Mouse (Mus musculus) neural tube, embryonic 12.5 days (tissue): Measurements from ENCODE around the gene Olfr1305. TPM values are rescaled to one million over a fixed set of nuclear protein-coding genes. Genes with fewer than 3 reads are reported as not detected.

Experiments used
- ATAC-seq: fragments of 200-750 bp; cut with Nextera tagmentation; 2 replicates; pipeline ENCODE4 v1.8.0; 2017; ENCODE audit warnings: low read depth, mild to moderate bottlenecking, moderate TSS enrichment, moderate library complexity; ENCODE audit not compliant: low FRiP score
- H3K27ac ChIP-seq: fragments of 300-500 bp; sonication (generic); 2 replicates; pipeline ENCODE4 v1.5.1; 2016
- H3K27me3 ChIP-seq: fragments of 300-500 bp; sonication (generic); replicated peaks from 2 replicates; pipeline ENCODE4 v1.6.1; 2016; ENCODE audit warnings: mild to moderate bottlenecking
- H3K36me3 ChIP-seq: fragments of 300-500 bp; sonication (generic); 2 replicates; pipeline ENCODE4 v1.6.1; 2016; ENCODE audit warnings: mild to moderate bottlenecking
- H3K4me1 ChIP-seq: fragments of 300-500 bp; sonication (generic); 2 replicates; pipeline ENCODE4 v1.6.1; 2016
- H3K4me2 ChIP-seq: fragments of 300-500 bp; sonication (generic); replicated peaks from 2 replicates; pipeline ENCODE4 v1.6.1; 2016; ENCODE audit warnings: mild to moderate bottlenecking
- H3K4me3 ChIP-seq: fragments of 300-500 bp; sonication (generic); 2 replicates; pipeline ENCODE4 v1.5.1; 2016
- H3K9ac ChIP-seq: fragments of 300-500 bp; sonication (generic); 2 replicates; pipeline ENCODE4 v1.6.1; 2016; ENCODE audit warnings: mild to moderate bottlenecking
- H3K9me3 ChIP-seq: fragments of 300-500 bp; sonication (generic); 2 replicates; pipeline ENCODE4 v1.6.1; 2016; ENCODE audit warnings: mild to moderate bottlenecking
- WGBS: fragments of 180-500 bp; shearing (Covaris S2); methylation state at CpG from one replicate; pipeline ENCODE4 v1.1.7; 2016; 5-methylcytosine and 5-hydroxymethylcytosine counted together
- polyA plus RNA-seq: library from polyadenylated mRNA; unstranded; fragments of >200 nt; fragmentation: Nextera tagmentation; extraction: Ambion mirVana; gene quantifications from 2 replicates; pipeline ENCODE4 v1.2.1, GENCODE M21; 2016

The Olfr1305 gene
- polyA plus RNA-seq = not detected in 2 replicates

- H3K4me1 ChIP-seq = no peaks in the 10 kb centered on the region
- no peak within 1 kb of the TSS for H3K27ac ChIP-seq
- H3K27me3 ChIP-seq = no peaks in the 10 kb centered on the region
- no peaks in the 10 kb centered on the region for H3K9me3 ChIP-seq
- 97% methylated on average over 2 of the region's 2 CpGs for WGBS
- H3K36me3 ChIP-seq = no peaks in the 10 kb centered on the region
- no peak within 1 kb of the TSS for H3K9ac ChIP-seq
- no peak for ATAC-seq
- H3K4me3 ChIP-seq = no peak within 1 kb of the TSS
- no peak within 1 kb of the TSS for H3K4me2 ChIP-seq
These were observed at the start of gene Olfr1305 for GRCm38 (mm10) chr2:111877049-111877448. Gene Olfr1305 (minus strand): TSS chr2:111877149.

- Histone ChIP-seq H3K4me3 (no peak within 1 kb of the TSS), H3K27ac (no peak within 1 kb of the TSS), H3K4me1 (no peaks in the 10 kb centered on the region), H3K9ac (no peak within 1 kb of the TSS), H3K27me3 (no peaks in the 10 kb centered on the region), H3K4me2 (no peak within 1 kb of the TSS), H3K36me3 (no peaks in the 10 kb centered on the region), H3K9me3 (0 out of 2 replicates have a peak, but pooled peaks cover 4% of the 10 kb centered on the region)
- WGBS = 82% methylated on average over 1 of the region's 1 CpGs
- ATAC-seq = no peak
These were observed 39.2 kb upstream of the Olfr1305 start, which contains the start of gene Olfr1306 for GRCm38 (mm10) chr2:111916171-111916570. Gene Olfr1306 (minus strand): TSS chr2:111916271.

- no peaks in the 10 kb centered on the region for H3K4me1 ChIP-seq
- H3K9ac ChIP-seq = no peak within 1 kb of the TSS
- no peaks in the 10 kb centered on the region for H3K9me3 ChIP-seq
- ATAC-seq = no peak
- no peaks in the 10 kb centered on the region for H3K36me3 ChIP-seq
- no peak within 1 kb of the TSS for H3K4me2 ChIP-seq
- H3K4me3 ChIP-seq = no peak within 1 kb of the TSS
- H3K27me3 ChIP-seq = no peaks in the 10 kb centered on the region
- WGBS = 85% methylated on average over 2 of the region's 2 CpGs
- H3K27ac ChIP-seq = no peak within 1 kb of the TSS
These were observed 56.7 kb downstream of the Olfr1305 start, which contains the start of gene Olfr1303 for GRCm38 (mm10) chr2:111820240-111820639. Gene Olfr1303 (minus strand): TSS chr2:111820340.

Other genes starting within 250 kb of the Olfr1305 start
- gene Olfr1298, start 227.9 kb downstream of the Olfr1305 start, polyA plus RNA-seq = not detected in 2 replicates
- gene Olfr1299, start 215.7 kb downstream of the Olfr1305 start, polyA plus RNA-seq = not detected in 2 replicates
- gene Olfr1301, start 126.1 kb downstream of the Olfr1305 start, polyA plus RNA-seq = not detected in 2 replicates
- gene Olfr1302, start 99.7 kb downstream of the Olfr1305 start, polyA plus RNA-seq = not detected in 2 replicates
- not detected in 2 replicates for gene Olfr1303, start 56.8 kb downstream of the Olfr1305 start, polyA plus RNA-seq
- not detected in 2 replicates for gene Olfr1306, start 39.1 kb upstream of the Olfr1305 start, polyA plus RNA-seq
- gene Olfr1307, start 72.3 kb upstream of the Olfr1305 start, polyA plus RNA-seq = 0.01 TPM in 1 of 2 replicates, not detected in the other
- not detected in 2 replicates for gene Olfr1308, start 87.8 kb upstream of the Olfr1305 start, polyA plus RNA-seq
- not detected in 2 replicates for gene Olfr1309, start 113.1 kb upstream of the Olfr1305 start, polyA plus RNA-seq
- not detected in 2 replicates for gene Olfr1310, start 135.6 kb upstream of the Olfr1305 start, polyA plus RNA-seq
- gene Olfr1311, start 147.3 kb upstream of the Olfr1305 start, polyA plus RNA-seq = not detected in 2 replicates
- gene Olfr1312, start 173.1 kb upstream of the Olfr1305 start, polyA plus RNA-seq = not detected in 2 replicates
- not detected in 2 replicates for gene Olfr1313, start 200.7 kb upstream of the Olfr1305 start, polyA plus RNA-seq
- gene Olfr1314, start 219.6 kb upstream of the Olfr1305 start, polyA plus RNA-seq = not detected in 2 replicates
- not detected in 2 replicates for gene Olfr1315-ps1, start 238.3 kb upstream of the Olfr1305 start, polyA plus RNA-seq